Mouse (Mus musculus): Measurements from ENCODE around the gene Pacs2.

DNA sequence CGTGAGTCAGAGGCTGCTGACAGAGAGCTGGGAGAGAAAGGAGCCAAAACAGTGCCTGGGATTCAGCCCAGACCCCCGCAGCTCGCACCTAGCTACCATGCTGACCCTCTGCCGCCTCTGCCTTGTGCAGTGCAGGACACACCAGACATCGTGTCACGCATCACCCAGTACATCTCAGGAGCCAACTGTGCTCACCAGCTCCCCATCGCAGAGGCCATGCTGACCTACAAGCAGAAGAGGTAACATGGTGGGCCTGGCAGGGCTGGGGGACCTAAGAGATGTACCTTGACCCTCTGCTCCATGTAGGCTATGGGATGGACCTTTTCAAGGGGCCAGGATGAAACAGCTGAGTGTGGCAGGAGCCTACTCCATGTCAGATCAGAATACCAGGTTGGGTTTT lies 49.4 kb downstream of the Pacs2 start:
- TF ChIP-seq RAD21 (IDR thresholded peaks at IDR 0.05; ENCODE audit: low read depth, low read length): no peak
- no peak for TF ChIP-seq MAFK (IDR thresholded peaks at IDR 0.05; ENCODE audit: borderline replicate concordance, low read depth, low read length)
- no peak for TF ChIP-seq CTCF (IDR thresholded peaks at IDR 0.05 in 2 of 3, conservative IDR thresholded peaks at IDR 0.05 in 1 of 3; ENCODE audit: control insufficient read depth in 1 of 3, insufficient read depth in 1 of 3, low read depth in 2 of 3, low read length in 3 of 3, poor library complexity in 1 of 3, severe bottlenecking in 1 of 3)
- TF ChIP-seq ZC3H11A (IDR thresholded peaks at IDR 0.05; ENCODE audit: low read depth, low read length): no peak
- TF ChIP-seq USF1 (IDR thresholded peaks at IDR 0.05; ENCODE audit: low read depth, low read length): no peak
- TF ChIP-seq HCFC1 (IDR thresholded peaks at IDR 0.05; ENCODE audit: low read depth, low read length): no peak
- TF ChIP-seq NELFE (IDR thresholded peaks at IDR 0.05; ENCODE audit: low read depth, low read length): no peak
- TF ChIP-seq USF2 (IDR thresholded peaks at IDR 0.05; ENCODE audit: borderline replicate concordance in 1 of 2, insufficient read depth in 1 of 2, low read depth in 1 of 2, low read length in 2 of 2): no peak
- no peak for TF ChIP-seq POLR2AphosphoS5 (IDR thresholded peaks at IDR 0.05; ENCODE audit: borderline replicate concordance, low read depth, low read length)
- no peak for TF ChIP-seq ZKSCAN1 (IDR thresholded peaks at IDR 0.05; ENCODE audit: low read depth, low read length)

Data from MEL (cell line).